Mouse (Mus musculus): ENCODE measurements around the gene Chchd3. TPM values are rescaled to one million over a fixed set of nuclear protein-coding genes. Genes with fewer than 3 reads are reported as not detected.
A peak's percentile ranks its signal among the peaks of the same experiment; 100 is the strongest.

Gene Chchd3
- total and polyA plus RNA-seq, 2 experiments from 2014 or later, result 117 to 131 TPM

DNA sequence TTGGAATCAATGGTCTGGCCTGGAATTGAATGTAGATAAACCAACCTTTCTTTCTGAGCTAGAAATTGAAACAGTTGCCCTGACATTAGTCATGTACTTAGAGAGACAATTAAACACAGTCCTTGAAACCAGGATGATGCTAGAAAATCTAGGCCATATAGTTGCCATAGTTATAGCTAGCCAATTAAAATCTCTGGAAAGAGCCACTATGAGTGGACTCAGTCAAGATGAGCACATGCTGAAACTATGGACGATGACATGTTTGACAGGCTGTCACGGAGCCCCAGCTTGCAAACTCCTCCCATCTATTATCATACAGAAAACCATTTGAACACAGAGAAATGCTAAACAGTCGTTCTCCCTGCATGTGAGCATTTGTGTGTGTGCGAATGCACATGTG, 6.4 kb upstream of the Chchd3 start:
- peak overlapping the region; percentile 74; the same call in 1 of the 2 replicates for H3K27ac ChIP-seq (ENCODE audit: low read depth, low read length)
- no peaks in the 10 kb centered on the region for H3K9me3 ChIP-seq (ENCODE audit: low read length)
- no peaks in the 10 kb centered on the region for H3K4me1 ChIP-seq (ENCODE audit: insufficient read depth)
- TF ChIP-seq CTCF (IDR thresholded peaks at IDR 0.05; ENCODE audit: low read depth), result no peak
- H3K4me2 ChIP-seq (ENCODE audit: low read depth), result no peak overlapping the region
- ATAC-seq (peak; percentile 89), DNase-seq (peak; percentile 49)
- H3K27me3 ChIP-seq (ENCODE audit: insufficient read depth, low read length), result no peaks in the 10 kb centered on the region
- no peak overlapping the region for H3K9ac ChIP-seq
- WGBS, result 51% methylated on average over 4 of the region's 4 CpGs
- H3K36me3 ChIP-seq (ENCODE audit: insufficient read depth), result no peaks in the 10 kb centered on the region
- H3K4me3 ChIP-seq (ENCODE audit: low read depth, low read length), result no peak overlapping the region

DNA sequence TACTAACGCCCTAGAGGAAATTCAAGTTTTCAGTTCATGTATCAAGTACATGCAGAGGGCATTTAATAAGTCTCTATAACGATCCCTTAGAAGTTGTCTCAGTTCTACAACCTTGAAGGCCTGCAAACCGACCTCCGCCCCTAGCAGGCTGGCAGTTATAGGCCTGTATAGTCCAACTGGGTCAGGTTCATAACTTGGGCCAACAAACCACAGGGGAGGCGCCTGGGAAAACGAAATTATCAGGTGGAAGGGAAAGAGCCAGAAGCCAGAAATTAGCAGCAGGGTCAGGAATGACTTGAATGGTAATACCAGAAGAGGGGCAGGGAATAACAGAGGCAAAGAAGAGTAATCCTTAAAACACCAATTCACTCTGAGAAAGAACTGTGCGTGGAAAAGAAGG, 784 bp downstream of the Chchd3 start:
- ATAC-seq (no peak), DNase-seq (no peak)

DNA sequence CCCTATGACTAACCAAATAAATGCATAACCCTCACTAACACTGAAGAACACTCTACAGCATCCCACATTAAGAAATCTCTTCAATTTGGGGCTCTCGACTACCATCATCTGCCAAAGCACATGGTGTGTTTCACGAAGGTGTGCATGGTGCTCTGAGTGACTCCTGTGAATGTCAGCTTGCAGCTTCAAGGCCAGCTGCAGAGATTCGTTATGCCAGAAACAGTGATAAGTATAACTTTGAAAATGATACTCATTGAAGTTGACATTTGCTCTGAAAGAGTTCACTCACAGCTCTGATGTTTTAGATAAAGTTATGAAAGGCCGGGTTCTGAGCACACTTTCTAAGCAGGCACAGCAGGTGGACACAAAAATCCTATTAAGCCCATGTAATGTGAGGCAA, 3.7 kb downstream of the Chchd3 start:
- WGBS, result 78% methylated on average over 4 of the region's 4 CpGs
- no peak for ATAC-seq
- peaks cover 7% of the 10 kb centered on the region; the same call in 1 of the 2 replicates for H3K36me3 ChIP-seq (ENCODE audit: insufficient read depth)

More for the DNA sequence above, 784 bp downstream of the Chchd3 start:
- Histone ChIP-seq H3K4me1 (ENCODE audit: insufficient read depth) (peaks cover 6% of the 10 kb centered on the region), H3K27me3 (ENCODE audit: insufficient read depth, low read length) (no peaks in the 10 kb centered on the region), H3K9ac (peak overlapping the region; percentile 78), H3K27ac (ENCODE audit: low read depth, low read length) (no peak overlapping the region), H3K9me3 (ENCODE audit: low read length) (no peaks in the 10 kb centered on the region), H3K36me3 (ENCODE audit: insufficient read depth) (peaks cover 7% of the 10 kb centered on the region; the same call in 1 of the 2 replicates), H3K4me2 (ENCODE audit: low read depth) (peak overlapping the region; percentile 81), H3K4me3 (ENCODE audit: low read depth, low read length) (peak overlapping the region; percentile 88)
- no peak for TF ChIP-seq CTCF (IDR thresholded peaks at IDR 0.05; ENCODE audit: low read depth)
- WGBS, result 44% methylated on average over 7 of the region's 7 CpGs

GRCm38 (mm10) chr6:33055663-33056062, 4.4 kb downstream of the Chchd3 start:
- no peak overlapping the region for H3K27ac ChIP-seq (ENCODE audit: low read depth, low read length)
- H3K27me3 ChIP-seq (ENCODE audit: insufficient read depth, low read length), result no peaks in the 10 kb centered on the region
- H3K4me1 ChIP-seq (ENCODE audit: insufficient read depth), result peaks cover 6% of the 10 kb centered on the region
- TF ChIP-seq CTCF (IDR thresholded peaks at IDR 0.05; ENCODE audit: low read depth), result no peak
- H3K36me3 ChIP-seq (ENCODE audit: insufficient read depth), result peaks cover 7% of the 10 kb centered on the region; the same call in 1 of the 2 replicates
- no peaks in the 10 kb centered on the region for H3K9me3 ChIP-seq (ENCODE audit: low read length)
- no peak overlapping the region for H3K4me2 ChIP-seq (ENCODE audit: low read depth)
- no peak overlapping the region for H3K9ac ChIP-seq
- ATAC-seq, result no peak
- WGBS, result 93% methylated on average over 4 of the region's 4 CpGs
- H3K4me3 ChIP-seq (ENCODE audit: low read depth, low read length), result no peak overlapping the region
- DNase-seq, result no peak

More for the DNA sequence above, 3.7 kb downstream of the Chchd3 start:
- Histone ChIP-seq H3K27me3 (ENCODE audit: insufficient read depth, low read length) (no peaks in the 10 kb centered on the region), H3K9ac (no peak overlapping the region), H3K4me2 (ENCODE audit: low read depth) (no peak overlapping the region), H3K4me1 (ENCODE audit: insufficient read depth) (peaks cover 6% of the 10 kb centered on the region), H3K9me3 (ENCODE audit: low read length) (no peaks in the 10 kb centered on the region), H3K4me3 (ENCODE audit: low read depth, low read length) (no peak overlapping the region), H3K27ac (ENCODE audit: low read depth, low read length) (no peak overlapping the region)
- no peak for TF ChIP-seq CTCF (IDR thresholded peaks at IDR 0.05; ENCODE audit: low read depth)
- no peak for DNase-seq

- H3K4me2 ChIP-seq (ENCODE audit: low read depth), result no peak overlapping the region
- no peak for TF ChIP-seq CTCF (IDR thresholded peaks at IDR 0.05; ENCODE audit: low read depth)
- no peak overlapping the region for H3K9ac ChIP-seq
- no peak for DNase-seq
- no peaks in the 10 kb centered on the region for H3K27me3 ChIP-seq (ENCODE audit: insufficient read depth, low read length)
- peaks cover 7% of the 10 kb centered on the region; the same call in 1 of the 2 replicates for H3K36me3 ChIP-seq (ENCODE audit: insufficient read depth)
- WGBS, result 95% methylated on average over 4 of the region's 4 CpGs
- no peak overlapping the region for H3K27ac ChIP-seq (ENCODE audit: low read depth, low read length)
- H3K4me1 ChIP-seq (ENCODE audit: insufficient read depth), result peaks cover 9% of the 10 kb centered on the region
- no peaks in the 10 kb centered on the region for H3K9me3 ChIP-seq (ENCODE audit: low read length)
- no peak overlapping the region for H3K4me3 ChIP-seq (ENCODE audit: low read depth, low read length)
- ATAC-seq, result no peak
These were observed 5.1 kb downstream of the Chchd3 start for GRCm38 (mm10) chr6:33054946-33055345.

GRCm38 (mm10) chr6:33051642-33052041, 8.4 kb downstream of the Chchd3 start:
- Histone ChIP-seq H3K4me3 (ENCODE audit: low read depth, low read length) (no peak overlapping the region), H3K9me3 (ENCODE audit: low read length) (no peaks in the 10 kb centered on the region), H3K4me1 (ENCODE audit: insufficient read depth) (peaks cover 5% of the 10 kb centered on the region; the same call in 1 of the 2 replicates), H3K27ac (ENCODE audit: low read depth, low read length) (no peak overlapping the region), H3K27me3 (ENCODE audit: insufficient read depth, low read length) (no peaks in the 10 kb centered on the region), H3K9ac (no peak overlapping the region), H3K36me3 (ENCODE audit: insufficient read depth) (peaks cover 14% of the 10 kb centered on the region), H3K4me2 (ENCODE audit: low read depth) (no peak overlapping the region)
- ATAC-seq (no peak), DNase-seq (no peak)
- no peak for TF ChIP-seq CTCF (IDR thresholded peaks at IDR 0.05; ENCODE audit: low read depth)
- WGBS, result 87% methylated on average over 2 of the region's 2 CpGs

- no peak for TF ChIP-seq CTCF (IDR thresholded peaks at IDR 0.05; ENCODE audit: low read depth)
- DNase-seq, result peak; percentile 27
- H3K4me1 ChIP-seq (ENCODE audit: insufficient read depth), result peaks cover 5% of the 10 kb centered on the region; the same call in 1 of the 2 replicates
These were observed 10.2 kb downstream of the Chchd3 start for GRCm38 (mm10) chr6:33049705-33050420.

More at GRCm38 (mm10) chr6:33049705-33050420, 10.2 kb downstream of the Chchd3 start:
- H3K9ac ChIP-seq, result no peak overlapping the region
- peaks cover 12% of the 10 kb centered on the region for H3K36me3 ChIP-seq (ENCODE audit: insufficient read depth)
- no peak overlapping the region for H3K4me3 ChIP-seq (ENCODE audit: low read depth, low read length)
- H3K27ac ChIP-seq (ENCODE audit: low read depth, low read length), result no peak overlapping the region
- H3K9me3 ChIP-seq (ENCODE audit: low read length), result no peaks in the 10 kb centered on the region
- no peaks in the 10 kb centered on the region for H3K27me3 ChIP-seq (ENCODE audit: insufficient read depth, low read length)
- WGBS, result 52% methylated on average over 6 of the region's 6 CpGs
- no peak overlapping the region for H3K4me2 ChIP-seq (ENCODE audit: low read depth)
- ATAC-seq, result peak; percentile 18; the same call in 1 of the 2 replicates
